Mouse (Mus musculus) kidney, postnatal 36 days (tissue): ENCODE results near the gene Ppp1r11.
A peak's percentile ranks its signal among the peaks of the same experiment; 100 is the strongest.
"Not testable (repeated sequence)": the region's sequence is repeated elsewhere in the genome, so short reads cannot be mapped to it uniquely, and the experiment has no call there.

Source experiments
- DNase-seq, 2 experiments: peaks; one replicate each; pipeline ENCODE4 v3.0.0; 2021 to 2022; ENCODE audit warnings: mixed read lengths in 2 of 2

Gene Ppp1r11

GRCm38 (mm10) chr17:36950981-36951947 is at the start of gene Ppp1r11:
Gene Ppp1r11 (minus strand): TSS chr17:36951741.
- peak; percentile 97 to 98 for DNase-seq

- DNase-seq = no peak
Observed at GRCm38 (mm10) chr17:37000863-37001262, 49.3 kb upstream of the Ppp1r11 start, which contains the start of gene Zfp57. Gene Zfp57 (plus strand): TSS chr17:37001163.

- no peak for DNase-seq
Observed at GRCm38 (mm10) chr17:36998477-36998876, 46.9 kb upstream of the Ppp1r11 start.

- DNase-seq = peak; percentile 77 to 93
Observed at GRCm38 (mm10) chr17:36997033-36997735, 45.6 kb upstream of the Ppp1r11 start.

- no peak for DNase-seq
Observed at GRCm38 (mm10) chr17:36995448-36995847, 43.9 kb upstream of the Ppp1r11 start.

- DNase-seq = no peak
Observed at GRCm38 (mm10) chr17:36994528-36994927, 43.0 kb upstream of the Ppp1r11 start.

- DNase-seq = no peak
Observed at GRCm38 (mm10) chr17:36993770-36994325, 42.3 kb upstream of the Ppp1r11 start.

GRCm38 (mm10) chr17:36992336-36993104 is 41.0 kb upstream of the Ppp1r11 start:
- no peak for DNase-seq

GRCm38 (mm10) chr17:36990630-36991029 is 39.1 kb upstream of the Ppp1r11 start:
- DNase-seq = not testable (repeated sequence)

GRCm38 (mm10) chr17:36989437-36989836 is 37.9 kb upstream of the Ppp1r11 start, which contains the start of gene H2-M5:
Gene H2-M5 (minus strand): TSS chr17:36989537.
- DNase-seq = no peak

- DNase-seq = no peak
Observed at GRCm38 (mm10) chr17:36988475-36988874, 36.9 kb upstream of the Ppp1r11 start.

- no peak for DNase-seq
Observed at GRCm38 (mm10) chr17:36982253-36983155, 31.0 kb upstream of the Ppp1r11 start.

GRCm38 (mm10) chr17:36981845-36982244 is 30.3 kb upstream of the Ppp1r11 start:
- DNase-seq = no peak

- no peak for DNase-seq
Observed at GRCm38 (mm10) chr17:36981221-36981813, 29.8 kb upstream of the Ppp1r11 start, which contains the start of gene 2410137M14Rik. Gene 2410137M14Rik (minus strand): TSS chr17:36981237.

GRCm38 (mm10) chr17:36973271-36973787 is 21.8 kb upstream of the Ppp1r11 start:
- DNase-seq = no peak

- no peak for DNase-seq
Observed at GRCm38 (mm10) chr17:36972791-36973190, 21.2 kb upstream of the Ppp1r11 start.

- no peak for DNase-seq
Observed at GRCm38 (mm10) chr17:36971172-36971850, 19.8 kb upstream of the Ppp1r11 start.

GRCm38 (mm10) chr17:36970316-36970890 is 18.9 kb upstream of the Ppp1r11 start:
- no peak for DNase-seq

GRCm38 (mm10) chr17:36966875-36967274 is 15.3 kb upstream of the Ppp1r11 start:
- no peak for DNase-seq

GRCm38 (mm10) chr17:36961125-36961524 is 9.6 kb upstream of the Ppp1r11 start:
- no peak for DNase-seq
